ENCODE assay signal across 13 mouse cellular contexts in genomic region chr7:110941116-110941521, GRCm38 (mm10). TPM values are rescaled to one million over a fixed set of nuclear protein-coding genes. Genes with fewer than 3 reads are reported as not detected.
A peak's percentile ranks its signal among the peaks of the same experiment; 100 is the strongest.
DNase-seq lines count a peak whose midpoint lies in the region; ATAC-seq lines count a peak whose summit lies in the region.
"Had no signal": no experiment of that assay in that cellular context is flagged by ENCODE, and none has a peak within 500 bp of the region (broad histone marks: within the 10 kb centered on the region; RNA-seq: fewer than 3 reads in every experiment).

No protein-coding gene starts in this region.

- ATAC-seq in kidney, embryonic 15.5 days (replicated peaks; ENCODE audit: low FRiP score), result no peak
- ATAC-seq in erythroid progenitor cell, adult 5-6 weeks (replicated peaks; ENCODE audit: low FRiP score, poor library complexity, severe bottlenecking), result peak; percentile 20

- DNase-seq in kidney, adult 9 months, result no peak
- DNase-seq in Muller cell, postnatal 12 days (ENCODE audit: inconsistent ontology term), result peak; percentile 22
- DNase-seq in lung, postnatal 36 days, result peak; percentile 62
- no peak for DNase-seq in adrenal gland, adult 18-20 months (ENCODE audit: low spot score in 2 of 2)
- DNase-seq in adrenal gland, postnatal 25 days, result no peak
- no peak for DNase-seq in layer of hippocampus, postnatal 10 days (ENCODE audit: low spot score in 2 of 2)
- DNase-seq: adrenal gland, postnatal 36 days; cerebellum, postnatal 36 days; thymus, postnatal 4 days had no signal

- no peak overlapping the region for H3K4me3 ChIP-seq in kidney, embryonic 15.5 days (replicated peaks)
- H3K4me3 ChIP-seq: forebrain, embryonic 12.5 days had no signal

- peaks cover 15% of the 10 kb centered on the region for H3K4me1 ChIP-seq in kidney, embryonic 15.5 days

- H3K27ac ChIP-seq in kidney, embryonic 15.5 days, result peak overlapping the region; percentile 85

- no peaks in the 10 kb centered on the region for H3K9me3 ChIP-seq in kidney, embryonic 15.5 days (replicated peaks)
- H3K9me3 ChIP-seq: forebrain, embryonic 12.5 days had no signal

- WGBS in kidney, embryonic 15.5 days, result 74% methylated on average over 4 of the region's 4 CpGs

- no peaks in the 10 kb centered on the region for H3K36me3 ChIP-seq in kidney, embryonic 15.5 days
- H3K36me3 ChIP-seq: forebrain, embryonic 12.5 days had no signal

- no peak overlapping the region for H3K4me2 ChIP-seq in kidney, embryonic 15.5 days
- H3K4me2 ChIP-seq: forebrain, embryonic 12.5 days; midbrain, embryonic 11.5 days had no signal

- H3K27me3 ChIP-seq in kidney, embryonic 15.5 days, result no peaks in the 10 kb centered on the region
- H3K27me3 ChIP-seq: forebrain, embryonic 12.5 days had no signal

- H3K9ac ChIP-seq in kidney, embryonic 15.5 days, result no peak overlapping the region
- H3K9ac ChIP-seq: forebrain, embryonic 12.5 days had no signal

RNA-seq across cellular contexts. Expression of gene Mrvi1, which starts 41.1 kb away (rescaled TPM):
- polyA plus RNA-seq in kidney, embryonic 15.5 days (2015; fragmentation: Nextera tagmentation; extraction: Ambion mirVana), result 11.1 and 15.8 TPM in 2 replicates
- 1.3 and 1.8 TPM in 2 replicates for total RNA-seq in erythroid progenitor cell, adult 5-6 weeks (2015; ENCODE audit: low replicate concordance)
- under 0.01 and 0.23 TPM in 2 replicates for total RNA-seq in erythroid progenitor cell, adult 5-6 weeks (2017; ENCODE audit: low replicate concordance)
- total RNA-seq in adrenal gland, adult 18-20 months (2021), result 10 to 100 TPM; 11.5 to 12.8 TPM
- total RNA-seq in adrenal gland, postnatal 25 days (2021), result 6.0 and 9.1 TPM in 2 replicates
- 1 to 10 TPM; 1.3 to 1.7 TPM for total RNA-seq in layer of hippocampus, postnatal 10 days (2021)

Comparison
In these comparisons a context has a peak if more than half of its experiments do, and no peak if none do; other contexts are left out.
1. DNase-seq: peak in Muller cell, postnatal 12 days (single experiment) and lung, postnatal 36 days (single experiment); none in kidney, adult 9 months (single experiment), adrenal gland, adult 18-20 months (0 of 2), adrenal gland, postnatal 25 days (single experiment) and layer of hippocampus, postnatal 10 days (0 of 2).